Mouse (Mus musculus) ES-Bruce4 (cell line): ENCODE data around the gene Trim65.

ENCODE experiments used
- CTCF ChIP-seq: IDR thresholded peaks from one replicate; pipeline ENCODE4 v1.8.1; 2011; ENCODE audit warnings: low read depth, low read length
- POLR2A ChIP-seq: IDR thresholded peaks from one replicate; pipeline ENCODE4 v1.8.1; 2011; ENCODE audit warnings: low read length; ENCODE audit not compliant: insufficient read depth

- no peak for TF ChIP-seq CTCF
- no peak for TF ChIP-seq POLR2A
These were observed 53.3 kb downstream of the Trim65 start, which contains the start of gene Unc13d for GRCm38 (mm10) chr11:116077446-116078204.
